In the genomic region with DNA sequence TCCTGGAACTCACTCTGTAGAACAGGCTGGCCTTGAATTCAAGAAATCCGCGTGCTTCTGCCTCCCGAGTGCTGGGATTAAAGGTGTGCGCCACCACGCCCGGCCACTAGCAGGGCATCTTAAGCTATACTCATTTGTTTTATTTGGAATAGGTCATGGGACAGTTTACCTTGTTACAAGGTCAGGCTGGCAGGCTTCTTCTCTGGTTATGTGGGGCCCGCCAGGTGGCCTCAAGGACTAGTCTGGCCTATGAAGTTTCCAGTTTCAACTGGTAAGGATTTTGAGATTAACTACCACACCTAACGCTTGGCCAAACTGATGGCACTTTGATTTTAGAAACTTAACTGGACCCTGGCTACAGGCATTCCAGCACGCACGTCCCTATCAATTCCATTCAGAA, we compare ENCODE assay signal across 8 mouse cellular contexts. TPM values are rescaled to one million over a fixed set of nuclear protein-coding genes. Genes with fewer than 3 reads are reported as not detected.
DNase-seq lines count a peak whose midpoint lies in the region; ATAC-seq and TF ChIP-seq lines count a peak whose summit lies in the region.

No protein-coding gene starts in this region.

- no peaks in the 10 kb centered on the region for H3K27me3 ChIP-seq in heart, embryonic 13.5 days (replicated peaks)
- no peaks in the 10 kb centered on the region for H3K27me3 ChIP-seq in G1E (ENCODE audit: insufficient read depth, low read length)
- no peaks in the 10 kb centered on the region for H3K27me3 ChIP-seq in liver, postnatal 0 days (ENCODE audit: insufficient read depth, low read length)

- no peaks in the 10 kb centered on the region for H3K9me3 ChIP-seq in heart, embryonic 13.5 days
- H3K9me3 ChIP-seq in G1E (replicated peaks): no peaks in the 10 kb centered on the region
- no peaks in the 10 kb centered on the region for H3K9me3 ChIP-seq in liver, postnatal 0 days (ENCODE audit: low read length)

- H3K4me1 ChIP-seq in heart, embryonic 13.5 days: peaks cover 36% of the 10 kb centered on the region
- H3K4me1 ChIP-seq in G1E (ENCODE audit: insufficient read depth, low read depth, low read length): peaks cover 31% of the 10 kb centered on the region
- H3K4me1 ChIP-seq in liver, postnatal 0 days (ENCODE audit: insufficient read depth): peaks cover 18% of the 10 kb centered on the region

- no peak for DNase-seq in heart, postnatal 25 days (ENCODE audit: low spot score)
- peak; percentile 4 for DNase-seq in G1E (ENCODE audit: low spot score)
- no peak for DNase-seq in liver, postnatal 0 days
- DNase-seq in urinary bladder, postnatal 25 days (ENCODE audit: low spot score): no peak
- DNase-seq in kidney, adult 18-20 months: no peak
- no peak for DNase-seq in adrenal gland, adult 8-10 months

- peak overlapping the region; percentile 82 for H3K4me2 ChIP-seq in heart, embryonic 13.5 days
- peak overlapping the region; percentile 76 for H3K4me2 ChIP-seq in liver, postnatal 0 days (ENCODE audit: low read depth, low read length)

- intact Hi-C loops in heart, postnatal 25 days (cut with DNase I): loop anchor here (10.0 kb wide), 1 partner anchor 980 kb away; the partner anchor contains the start of gene Stam

- no peak for TF ChIP-seq EP300 in liver, postnatal 0 days (IDR thresholded peaks at IDR 0.05; ENCODE audit: low read depth)

- peak overlapping the region; percentile 93 for H3K27ac ChIP-seq in heart, embryonic 13.5 days (replicated peaks)
- H3K27ac ChIP-seq in liver, postnatal 0 days (ENCODE audit: low read depth): peak overlapping the region; percentile 82

- peak overlapping the region; percentile 85 for H3K9ac ChIP-seq in heart, embryonic 13.5 days
- H3K9ac ChIP-seq in liver, postnatal 0 days (replicated peaks): peak overlapping the region; percentile 79

- peak overlapping the region; percentile 97 for H3K4me3 ChIP-seq in heart, embryonic 13.5 days
- peak overlapping the region; percentile 79 for H3K4me3 ChIP-seq in G1E (ENCODE audit: low read depth, low read length)
- peak overlapping the region; percentile 86 for H3K4me3 ChIP-seq in liver, postnatal 0 days (ENCODE audit: low read depth, low read length)

- no peak for TF ChIP-seq CTCF in G1E (IDR thresholded peaks at IDR 0.05; ENCODE audit: low read depth, low read length)
- no peak for TF ChIP-seq CTCF in liver, postnatal 0 days (IDR thresholded peaks at IDR 0.05; ENCODE audit: low read depth)

- no peaks in the 10 kb centered on the region for H3K36me3 ChIP-seq in heart, embryonic 13.5 days
- peaks cover 4% of the 10 kb centered on the region for H3K36me3 ChIP-seq in G1E (replicated peaks)
- no peaks in the 10 kb centered on the region for H3K36me3 ChIP-seq in liver, postnatal 0 days (replicated peaks; ENCODE audit: insufficient read depth, low read length)

- WGBS in heart, embryonic 13.5 days: 17% methylated on average over 10 of the region's 10 CpGs
- 27% methylated on average over 10 of the region's 10 CpGs for WGBS in liver, postnatal 0 days (ENCODE audit: insufficient replicate concordance)

- ATAC-seq in heart, embryonic 13.5 days (ENCODE audit: extremely low read depth, insufficient number of reproducible peaks, low FRiP score, low TSS enrichment): no peak; the same call in 1 of the 2 replicates
- no peak for ATAC-seq in G1E (ENCODE audit: extremely low read depth, insufficient number of reproducible peaks, low FRiP score, poor library complexity, severe bottlenecking)
- ATAC-seq in granulocyte monocyte progenitor cell, adult 5-6 weeks (replicated peaks; ENCODE audit: poor library complexity, severe bottlenecking): peak; percentile 5
- ATAC-seq in liver, postnatal 0 days: no peak; the same call in 1 of the 2 replicates

RNA-seq across cellular contexts. Expression of gene Nsun6, which starts 0.4 kb away (rescaled TPM):
- polyA plus RNA-seq in heart, embryonic 13.5 days (2015; fragmentation: Nextera tagmentation; extraction: Ambion mirVana): 7.6 and 8.3 TPM in 2 replicates
- 1 to 10 TPM; 2.2 to 5.3 TPM for total RNA-seq in heart, postnatal 25 days (2021)
- total RNA-seq in G1E (2014; fragmentation: Nextera tagmentation) (15.4 and 18.1 TPM in 2 replicates), G1E (2017) (9.6 and 11.5 TPM in 2 replicates)
- 0.22 and 0.41 TPM in 2 replicates for polyA plus RNA-seq in G1E (2012)
- 11.2 and 14.5 TPM in 2 replicates for total RNA-seq in granulocyte monocyte progenitor cell, adult 5-6 weeks (2014; fragmentation: Nextera tagmentation)
- 5.5 and 7.4 TPM in 2 replicates for total RNA-seq in granulocyte monocyte progenitor cell, adult 5-6 weeks (2017)
- polyA plus RNA-seq in liver, postnatal 0 days (2015; fragmentation: Nextera tagmentation; extraction: Ambion mirVana): 3.8 and 4.6 TPM in 2 replicates
- 10 to 100 TPM in 3 of 4 experiments, 1 to 10 TPM in 1; 7.1 to 21.0 (median 12.9) TPM for total RNA-seq in adrenal gland, adult 8-10 months (2022)

RNA-seq across cellular contexts. Expression of gene Arl5b, which starts 5.3 kb away (rescaled TPM):
- 17.1 and 21.7 TPM in 2 replicates for polyA plus RNA-seq in heart, embryonic 13.5 days (2015; fragmentation: Nextera tagmentation; extraction: Ambion mirVana)
- total RNA-seq in heart, postnatal 25 days (2021): 10 to 100 TPM; 29.3 to 37.4 TPM
- 20.9 and 28.3 TPM in 2 replicates for total RNA-seq in G1E (2014; fragmentation: Nextera tagmentation)
- total RNA-seq in G1E (2017): 23.8 and 29.7 TPM in 2 replicates
- polyA plus RNA-seq in G1E (2012): 4.3 and 4.4 TPM in 2 replicates
- total RNA-seq in granulocyte monocyte progenitor cell, adult 5-6 weeks (2014; fragmentation: Nextera tagmentation): 18.6 and 20.9 TPM in 2 replicates
- 11.7 and 17.4 TPM in 2 replicates for total RNA-seq in granulocyte monocyte progenitor cell, adult 5-6 weeks (2017)
- 8.6 and 9.1 TPM in 2 replicates for polyA plus RNA-seq in liver, postnatal 0 days (2015; fragmentation: Nextera tagmentation; extraction: Ambion mirVana)
- total RNA-seq in adrenal gland, adult 8-10 months (2022): 10 to 100 TPM; 23.2 to 32.9 (median 28.0) TPM
